Mouse (Mus musculus) adrenal gland, postnatal 4 days (tissue): ENCODE measurements around the gene Ccdc185. TPM values are rescaled to one million over a fixed set of nuclear protein-coding genes. Genes with fewer than 3 reads are reported as not detected.

Experiments used
- DNase-seq, 2 experiments: peaks; one replicate each; pipeline ENCODE4 v3.0.0; 2021 to 2022; ENCODE audit warnings: low spot score in 2 of 2, mixed read lengths in 2 of 2
- total RNA-seq, 2 experiments: library from RNA; stranded (reverse); gene quantifications; 2 replicates each; pipeline ENCODE4 v1.2.3; 2021

Ccdc185 gene
- total RNA-seq, 2 experiments from 2014 or later: not detected

GRCm38 (mm10) chr1:182747834-182748233 is 1.1 kb downstream of the Ccdc185 start:
- DNase-seq: no peak

DNA sequence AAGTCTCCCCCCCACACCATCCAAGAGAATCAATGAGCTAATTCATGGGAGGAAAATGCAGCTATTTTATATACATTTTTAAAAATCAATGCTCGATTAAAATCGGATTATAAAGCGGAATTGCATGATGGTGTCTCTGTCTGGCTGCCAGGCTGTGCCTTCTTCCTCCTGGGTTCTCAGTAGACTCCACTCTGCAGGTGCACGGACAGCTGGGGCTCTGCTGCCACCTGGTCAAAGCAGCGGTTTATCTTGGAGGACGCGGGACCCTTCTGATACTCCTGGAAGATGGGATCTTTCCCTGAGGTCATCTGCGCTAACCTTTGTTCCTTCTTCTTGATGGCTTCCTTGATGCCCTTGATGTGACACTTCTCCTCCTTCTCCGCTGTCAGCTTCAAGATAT is 1.9 kb downstream of the Ccdc185 start:
- no peak for DNase-seq

DNA sequence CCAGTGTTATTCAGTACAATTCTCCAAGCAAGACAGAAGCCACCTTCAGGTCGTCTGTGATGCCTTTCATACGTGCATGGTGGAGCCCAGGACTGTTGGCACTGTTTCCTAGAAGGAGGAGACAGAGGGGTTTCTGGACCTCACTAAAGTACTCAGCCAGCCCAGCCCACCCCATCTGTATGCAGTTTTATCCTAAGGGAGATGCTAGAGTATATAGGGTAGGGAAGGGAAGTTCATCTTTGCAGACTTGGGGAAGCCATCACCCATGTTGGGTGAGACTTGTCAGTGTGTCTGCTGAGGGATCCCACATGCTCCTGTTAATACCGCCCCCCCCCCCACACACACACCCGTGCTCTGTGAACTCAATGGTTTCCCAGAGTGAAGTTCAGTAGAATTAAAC is 13.1 kb downstream of the Ccdc185 start:
- no peak for DNase-seq

GRCm38 (mm10) chr1:182732695-182733094 is 16.3 kb downstream of the Ccdc185 start:
- DNase-seq: no peak

- no peak for DNase-seq
Observed at GRCm38 (mm10) chr1:182729002-182729401, 20.0 kb downstream of the Ccdc185 start.

DNA sequence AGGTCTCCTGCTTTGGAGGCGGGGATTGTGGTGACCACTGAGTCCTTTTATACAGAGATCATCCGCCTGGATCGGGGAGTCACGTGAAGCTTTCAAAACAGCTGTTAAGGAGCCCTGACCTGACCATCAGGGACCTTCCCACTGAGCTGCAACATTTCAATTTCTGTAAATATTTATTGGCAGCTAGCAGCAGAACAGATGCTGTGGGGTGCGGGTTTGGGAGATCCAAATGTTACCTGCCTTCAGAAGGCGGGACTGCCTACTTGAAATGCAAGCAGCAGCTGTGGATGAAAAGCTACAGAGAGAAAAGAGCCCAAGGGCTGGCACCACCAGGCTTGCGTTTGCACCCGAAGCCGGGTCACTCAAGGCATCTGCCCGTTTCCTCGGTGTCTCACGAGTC is 21.4 kb downstream of the Ccdc185 start:
- DNase-seq: no peak

DNA sequence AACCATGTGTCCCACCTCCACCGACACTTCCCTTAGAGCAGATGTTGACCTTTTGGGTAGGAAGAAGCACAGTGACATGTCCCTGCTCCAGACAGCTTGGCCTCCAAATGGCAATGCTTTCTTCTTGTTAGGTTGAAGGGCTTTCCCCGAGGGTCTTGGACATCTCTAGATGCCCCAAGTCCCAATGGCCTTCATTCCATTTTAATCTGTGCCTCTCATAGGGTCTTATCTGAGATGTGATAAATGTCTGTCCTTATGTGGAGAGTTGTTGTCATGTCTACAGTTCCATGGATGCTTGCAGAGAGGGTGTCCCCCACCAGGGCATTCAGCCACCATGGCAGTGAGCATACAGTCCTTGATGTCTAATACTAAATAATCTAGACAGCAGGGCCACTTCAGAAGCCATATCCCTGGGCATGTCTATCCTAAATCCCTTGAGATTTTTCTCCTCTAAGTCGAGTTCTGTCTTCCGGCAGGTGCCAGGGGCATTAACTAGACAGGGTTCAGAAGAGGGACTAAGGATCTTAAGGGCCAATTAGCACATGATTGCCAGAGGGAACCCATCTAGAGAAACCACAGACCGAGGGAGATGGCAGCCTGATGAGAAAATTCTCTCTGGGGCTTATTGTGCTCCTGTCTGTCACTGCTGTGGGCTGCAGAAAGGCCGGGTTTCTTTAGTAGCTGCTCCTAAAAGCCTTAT is 34.6 kb downstream of the Ccdc185 start:
- DNase-seq: no peak

- DNase-seq: no peak
Observed at GRCm38 (mm10) chr1:182711360-182711933, 37.5 kb downstream of the Ccdc185 start.

- DNase-seq: no peak
Observed at GRCm38 (mm10) chr1:182707459-182707858, 41.5 kb downstream of the Ccdc185 start.

DNA sequence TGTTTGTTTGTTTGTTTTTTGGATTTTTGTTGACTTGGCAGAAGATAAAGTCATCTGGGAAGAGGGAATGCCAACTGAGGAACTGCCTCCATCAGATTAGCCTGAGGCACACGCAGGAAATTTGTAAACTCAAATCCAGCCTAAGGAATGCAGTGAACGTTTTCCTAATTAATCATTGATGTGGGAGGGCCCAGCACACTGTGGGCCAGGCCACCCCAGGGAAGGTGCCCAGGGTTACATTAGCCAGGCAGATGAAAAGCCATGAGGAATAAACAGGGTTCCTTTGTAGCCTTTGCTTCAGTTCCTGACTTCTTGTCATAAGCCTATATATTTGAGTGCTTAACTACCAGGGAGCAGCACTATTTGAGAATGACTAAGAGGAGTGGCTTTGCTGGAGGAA is 44.1 kb downstream of the Ccdc185 start:
- no peak for DNase-seq

- no peak for DNase-seq
Observed at GRCm38 (mm10) chr1:182699392-182700347, 49.3 kb downstream of the Ccdc185 start.

Other genes starting within 250 kb of the Ccdc185 start
- gene Capn2, start 231.6 kb downstream of the Ccdc185 start, total RNA-seq: 10 to 100 TPM; 67.3 to 72.8 TPM
- gene Capn8, start 184.2 kb downstream of the Ccdc185 start, total RNA-seq: under 1 TPM in 1 of 2 experiments, not detected in 1; 0.11 TPM
- gene Susd4, start 14.7 kb upstream of the Ccdc185 start, total RNA-seq: 1 to 10 TPM; 7.9 to 9.6 TPM
- 1 to 10 TPM; 1.6 to 1.8 TPM for gene Tlr5, start 205.6 kb upstream of the Ccdc185 start, total RNA-seq